In the genomic region with DNA sequence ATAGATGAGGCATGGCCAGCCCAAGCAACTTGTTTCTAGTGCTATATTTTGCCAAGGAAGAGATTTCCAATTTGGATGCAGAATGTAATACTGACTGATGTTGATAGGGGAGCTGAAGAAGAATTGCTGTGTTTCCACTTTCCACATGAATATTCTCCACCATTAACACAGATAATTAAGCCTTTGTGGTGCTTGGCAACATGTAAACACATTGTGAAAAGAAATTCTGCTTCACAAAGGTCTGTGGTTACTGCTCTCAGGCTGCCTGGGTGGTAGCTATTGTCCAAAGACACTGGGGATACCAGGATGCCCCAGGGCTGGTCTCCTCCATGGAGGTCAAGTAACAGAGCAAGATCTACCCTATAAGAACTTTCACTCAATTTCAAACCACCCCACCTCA, we compare ENCODE assay signal across 21 mouse cellular contexts.
DNase-seq lines count a peak whose midpoint lies in the region; ATAC-seq lines count a peak whose summit lies in the region.
"Had no signal": no experiment of that assay in that cellular context is flagged by ENCODE, and none has a peak within 500 bp of the region (broad histone marks: within the 10 kb centered on the region; RNA-seq: fewer than 3 reads in every experiment).

No protein-coding gene starts in this region.

- no peak overlapping the region for H3K27ac ChIP-seq in forebrain, embryonic 16.5 days (ENCODE audit: low read length)
- no peak overlapping the region for H3K27ac ChIP-seq in forebrain, embryonic 15.5 days (replicated peaks)
- H3K27ac ChIP-seq in midbrain, embryonic 15.5 days: 0 out of 2 replicates have a peak overlapping the region, but pooled peaks have one; percentile 3
- H3K27ac ChIP-seq in midbrain, embryonic 16.5 days (ENCODE audit: low read length): no peak overlapping the region
- H3K27ac ChIP-seq in limb, embryonic 10.5 days: no peak overlapping the region
- H3K27ac ChIP-seq: forebrain, embryonic 12.5 days; heart, embryonic 10.5 days; kidney, postnatal 0 days; neural tube, embryonic 12.5 days had no signal

- H3K36me3 ChIP-seq in forebrain, embryonic 16.5 days (ENCODE audit: control insufficient read depth, insufficient read depth): no peaks in the 10 kb centered on the region
- no peaks in the 10 kb centered on the region for H3K36me3 ChIP-seq in forebrain, embryonic 15.5 days
- no peaks in the 10 kb centered on the region for H3K36me3 ChIP-seq in midbrain, embryonic 15.5 days (replicated peaks)
- H3K36me3 ChIP-seq in midbrain, embryonic 16.5 days (ENCODE audit: control insufficient read depth, insufficient read depth, low read length): no peaks in the 10 kb centered on the region
- H3K36me3 ChIP-seq in limb, embryonic 10.5 days: no peaks in the 10 kb centered on the region
- H3K36me3 ChIP-seq: forebrain, embryonic 12.5 days; G1E; heart, embryonic 10.5 days; neural tube, embryonic 12.5 days had no signal

- no peak overlapping the region for H3K9ac ChIP-seq in forebrain, embryonic 16.5 days (replicated peaks; ENCODE audit: low read depth, low read length)
- no peak overlapping the region for H3K9ac ChIP-seq in forebrain, embryonic 15.5 days (replicated peaks)
- H3K9ac ChIP-seq in midbrain, embryonic 15.5 days: no peak overlapping the region
- no peak overlapping the region for H3K9ac ChIP-seq in midbrain, embryonic 16.5 days (ENCODE audit: low read depth, low read length)
- H3K9ac ChIP-seq: forebrain, embryonic 12.5 days; neural tube, embryonic 12.5 days had no signal

- H3K27me3 ChIP-seq in forebrain, embryonic 16.5 days (replicated peaks; ENCODE audit: control insufficient read depth, insufficient read depth, low read length): no peaks in the 10 kb centered on the region
- no peaks in the 10 kb centered on the region for H3K27me3 ChIP-seq in forebrain, embryonic 15.5 days
- no peaks in the 10 kb centered on the region for H3K27me3 ChIP-seq in midbrain, embryonic 15.5 days (replicated peaks)
- no peaks in the 10 kb centered on the region for H3K27me3 ChIP-seq in midbrain, embryonic 16.5 days (ENCODE audit: control insufficient read depth, insufficient read depth, low read depth, low read length)
- no peaks in the 10 kb centered on the region for H3K27me3 ChIP-seq in limb, embryonic 10.5 days (ENCODE audit: low read depth, poor library complexity, severe bottlenecking)
- H3K27me3 ChIP-seq: forebrain, embryonic 12.5 days; neural tube, embryonic 12.5 days had no signal

- H3K4me1 ChIP-seq in forebrain, embryonic 16.5 days (replicated peaks; ENCODE audit: control insufficient read depth, insufficient read depth, low read length): peaks cover 7% of the 10 kb centered on the region
- H3K4me1 ChIP-seq in forebrain, embryonic 15.5 days: peaks cover 6% of the 10 kb centered on the region
- no peaks in the 10 kb centered on the region for H3K4me1 ChIP-seq in midbrain, embryonic 15.5 days
- H3K4me1 ChIP-seq in midbrain, embryonic 16.5 days (ENCODE audit: control insufficient read depth, insufficient read depth, low read length): no peaks in the 10 kb centered on the region
- H3K4me1 ChIP-seq in limb, embryonic 10.5 days: peaks cover 15% of the 10 kb centered on the region

- H3K4me2 ChIP-seq in forebrain, embryonic 16.5 days (ENCODE audit: low read length): no peak overlapping the region
- H3K4me2 ChIP-seq in forebrain, embryonic 15.5 days (replicated peaks): no peak overlapping the region
- H3K4me2 ChIP-seq in midbrain, embryonic 15.5 days: no peak overlapping the region
- H3K4me2 ChIP-seq in midbrain, embryonic 16.5 days (ENCODE audit: low read length): no peak overlapping the region
- H3K4me2 ChIP-seq: forebrain, embryonic 12.5 days; neural tube, embryonic 12.5 days had no signal

- ATAC-seq in forebrain, embryonic 16.5 days: 0 out of 2 replicates have a peak, but pooled peaks have one; percentile 12
- no peak for ATAC-seq in forebrain, embryonic 15.5 days (replicated peaks)
- ATAC-seq in midbrain, embryonic 15.5 days (replicated peaks): no peak
- no peak for ATAC-seq in midbrain, embryonic 16.5 days
- ATAC-seq: inflammation-experienced regulatory T-cells, adult 6 months had no signal

- H3K4me3 ChIP-seq in forebrain, embryonic 16.5 days (replicated peaks; ENCODE audit: low read length): no peak overlapping the region
- no peak overlapping the region for H3K4me3 ChIP-seq in forebrain, embryonic 15.5 days
- no peak overlapping the region for H3K4me3 ChIP-seq in midbrain, embryonic 15.5 days
- H3K4me3 ChIP-seq in midbrain, embryonic 16.5 days (ENCODE audit: low read depth, low read length): no peak overlapping the region
- no peak overlapping the region for H3K4me3 ChIP-seq in limb, embryonic 10.5 days
- H3K4me3 ChIP-seq: forebrain, embryonic 12.5 days; heart, embryonic 10.5 days; neural tube, embryonic 12.5 days had no signal

- no peaks in the 10 kb centered on the region for H3K9me3 ChIP-seq in forebrain, embryonic 16.5 days (ENCODE audit: control insufficient read depth, low read length)
- H3K9me3 ChIP-seq in forebrain, embryonic 15.5 days: no peaks in the 10 kb centered on the region
- no peaks in the 10 kb centered on the region for H3K9me3 ChIP-seq in midbrain, embryonic 15.5 days
- H3K9me3 ChIP-seq in midbrain, embryonic 16.5 days (replicated peaks; ENCODE audit: control insufficient read depth, low read length, poor library complexity, severe bottlenecking): no peaks in the 10 kb centered on the region
- no peaks in the 10 kb centered on the region for H3K9me3 ChIP-seq in limb, embryonic 10.5 days (replicated peaks)
- H3K9me3 ChIP-seq: forebrain, embryonic 12.5 days; heart, embryonic 10.5 days; neural tube, embryonic 12.5 days had no signal

- peak; percentile 83 for DNase-seq in ZHBTc4 (ENCODE audit: low read depth, low spot score)
- DNase-seq in limb, embryonic 10.5 days (ENCODE audit: low spot score): no peak
- no peak for DNase-seq in kidney, postnatal 4 days
- DNase-seq: adrenal gland, postnatal 14 days; cerebellum, adult 9-10 months; gastrocnemius, postnatal 10 days; heart, postnatal 4 days; kidney, adult 18-20 months; lung, postnatal 4 days; thymus, adult 18-20 months; thymus, postnatal 36 days had no signal
